Mouse (Mus musculus) liver, embryonic 15.5 days (tissue): ENCODE measurements around the gene Nr4a3. TPM values are rescaled to one million over a fixed set of nuclear protein-coding genes. Genes with fewer than 3 reads are reported as not detected.

Source experiments
- ATAC-seq: fragments of 200-750 bp; cut with Nextera tagmentation; 2 replicates; pipeline ENCODE4 v1.8.0; 2017; ENCODE audit warnings: moderate number of reproducible peaks, mild to moderate bottlenecking, moderate library complexity; ENCODE audit not compliant: insufficient read depth
- H3K27ac ChIP-seq: fragments of 300-500 bp; sonication (generic); replicated peaks from 2 replicates; pipeline ENCODE4 v1.5.1; 2015; ENCODE audit warnings: mild to moderate bottlenecking, inconsistent platforms
- H3K27me3 ChIP-seq: fragments of 300-500 bp; sonication (generic); 2 replicates; pipeline ENCODE4 v1.6.1; 2015; ENCODE audit warnings: mild to moderate bottlenecking, inconsistent platforms
- H3K36me3 ChIP-seq: fragments of 300-500 bp; sonication (generic); replicated peaks from 2 replicates; pipeline ENCODE4 v1.6.1; 2015; ENCODE audit warnings: moderate library complexity, mild to moderate bottlenecking, inconsistent platforms
- H3K4me1 ChIP-seq: fragments of 300-500 bp; sonication (generic); replicated peaks from 2 replicates; pipeline ENCODE4 v1.6.1; 2015; ENCODE audit warnings: inconsistent platforms
- H3K4me2 ChIP-seq: fragments of 300-500 bp; sonication (generic); 2 replicates; pipeline ENCODE4 v1.6.1; 2015; ENCODE audit warnings: moderate library complexity, mild to moderate bottlenecking, inconsistent platforms
- H3K4me3 ChIP-seq: fragments of 300-500 bp; sonication (generic); replicated peaks from 2 replicates; pipeline ENCODE4 v1.5.1; 2015; ENCODE audit warnings: mild to moderate bottlenecking, inconsistent platforms
- H3K9ac ChIP-seq: fragments of 300-500 bp; sonication (generic); 2 replicates; pipeline ENCODE4 v1.6.1; 2015; ENCODE audit warnings: moderate library complexity, mild to moderate bottlenecking, inconsistent platforms
- H3K9me3 ChIP-seq: fragments of 300-500 bp; sonication (generic); replicated peaks from 2 replicates; pipeline ENCODE4 v1.6.1; 2016; ENCODE audit warnings: inconsistent platforms
- WGBS: fragments of 180-500 bp; shearing (Covaris S2); methylation state at CpG from one replicate; pipeline ENCODE4 v1.1.7; 2015; ENCODE audit warnings: mixed read lengths; ENCODE audit not compliant: insufficient replicate concordance; 5-methylcytosine and 5-hydroxymethylcytosine counted together
- polyA plus RNA-seq: library from polyadenylated mRNA; unstranded; fragments of >200 nt; fragmentation: Nextera tagmentation; extraction: Ambion mirVana; gene quantifications from 2 replicates; pipeline ENCODE4 v1.2.1, GENCODE M21; 2015

The Nr4a3 gene
- polyA plus RNA-seq, 1 experiment from 2014 or later = not detected

DNA sequence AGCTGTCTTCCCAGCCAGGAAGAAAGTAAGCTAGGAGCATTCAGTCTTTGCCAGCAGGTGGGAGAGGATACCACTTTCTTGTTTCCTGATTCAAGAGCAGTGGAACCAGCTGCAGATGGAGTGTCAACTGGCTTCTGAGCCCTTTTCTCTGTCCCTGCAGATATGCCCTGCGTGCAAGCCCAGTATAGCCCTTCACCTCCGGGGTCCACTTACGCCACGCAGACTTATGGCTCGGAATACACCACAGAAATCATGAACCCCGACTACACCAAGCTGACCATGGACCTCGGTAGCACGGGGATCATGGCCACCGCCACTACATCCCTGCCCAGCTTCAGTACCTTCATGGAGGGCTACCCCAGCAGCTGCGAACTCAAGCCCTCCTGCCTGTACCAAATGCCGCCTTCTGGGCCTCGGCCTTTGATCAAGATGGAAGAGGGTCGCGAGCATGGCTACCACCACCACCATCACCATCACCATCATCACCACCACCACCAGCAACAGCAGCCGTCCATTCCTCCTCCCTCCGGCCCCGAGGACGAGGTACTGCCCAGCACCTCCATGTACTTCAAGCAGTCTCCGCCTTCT, 6.2 kb downstream of the Nr4a3 start:
- Histone ChIP-seq H3K4me2 (peak overlapping the region; percentile 48; the same call in 1 of the 2 replicates), H3K4me3 (no peak overlapping the region)
- 10% methylated on average over 19 of the region's 19 CpGs for WGBS

DNA sequence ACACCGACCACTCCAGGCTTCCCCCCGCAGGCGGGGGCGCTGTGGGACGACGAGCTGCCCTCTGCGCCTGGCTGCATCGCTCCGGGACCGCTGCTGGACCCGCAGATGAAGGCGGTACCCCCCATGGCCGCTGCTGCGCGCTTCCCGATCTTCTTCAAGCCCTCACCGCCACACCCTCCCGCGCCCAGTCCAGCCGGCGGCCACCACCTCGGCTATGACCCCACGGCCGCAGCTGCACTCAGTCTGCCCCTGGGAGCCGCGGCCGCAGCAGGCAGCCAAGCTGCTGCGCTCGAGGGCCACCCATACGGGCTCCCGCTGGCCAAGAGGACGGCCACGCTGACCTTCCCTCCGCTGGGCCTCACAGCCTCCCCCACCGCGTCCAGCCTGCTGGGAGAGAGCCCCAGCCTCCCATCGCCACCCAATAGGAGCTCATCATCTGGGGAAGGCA, 6.7 kb downstream of the Nr4a3 start:
- H3K9ac ChIP-seq = no peak overlapping the region
- H3K27ac ChIP-seq = no peak overlapping the region

More for the DNA sequence above, 6.2 kb downstream of the Nr4a3 start:
- Histone ChIP-seq H3K27me3 (peaks cover 89% of the 10 kb centered on the region), H3K9me3 (no peaks in the 10 kb centered on the region), H3K36me3 (no peaks in the 10 kb centered on the region), H3K27ac (no peak overlapping the region), H3K4me1 (peaks cover 24% of the 10 kb centered on the region), H3K9ac (no peak overlapping the region)
- no peak for ATAC-seq

DNA sequence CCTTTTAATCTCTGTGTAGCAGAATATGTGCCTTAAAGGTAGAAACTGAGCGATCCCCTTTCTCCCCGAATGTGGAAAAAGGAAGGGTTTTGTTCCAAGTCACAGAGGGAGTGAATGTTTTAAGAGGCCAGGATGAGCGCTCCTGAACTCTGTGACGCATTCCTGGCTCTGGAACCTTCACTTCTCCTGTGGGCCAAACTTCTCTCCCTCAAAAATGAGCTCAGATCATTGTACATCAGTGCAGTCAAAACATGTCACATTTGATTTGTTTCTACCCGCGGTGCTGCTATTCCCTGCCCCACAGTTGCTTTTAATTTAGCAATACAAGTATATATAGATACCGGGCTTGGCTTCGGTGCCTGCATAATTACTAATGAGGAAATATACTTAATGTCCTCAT, 16.8 kb downstream of the Nr4a3 start:
- H3K4me2 ChIP-seq = no peak overlapping the region
- H3K9me3 ChIP-seq = no peaks in the 10 kb centered on the region
- H3K9ac ChIP-seq = no peak overlapping the region
- WGBS = 74% methylated on average over 8 of the region's 8 CpGs
- no peaks in the 10 kb centered on the region for H3K4me1 ChIP-seq
- H3K27me3 ChIP-seq = peaks cover 4% of the 10 kb centered on the region
- H3K4me3 ChIP-seq = no peak overlapping the region
- no peak overlapping the region for H3K27ac ChIP-seq
- no peaks in the 10 kb centered on the region for H3K36me3 ChIP-seq
- ATAC-seq = no peak

More for the DNA sequence above, 6.7 kb downstream of the Nr4a3 start:
- peak overlapping the region; percentile 48 for H3K4me2 ChIP-seq
- H3K4me3 ChIP-seq = 0 out of 2 replicates have a peak overlapping the region, but pooled peaks have one; percentile 10
- H3K9me3 ChIP-seq = no peaks in the 10 kb centered on the region
- no peaks in the 10 kb centered on the region for H3K36me3 ChIP-seq
- no peak for ATAC-seq
- H3K4me1 ChIP-seq = peaks cover 19% of the 10 kb centered on the region
- peaks cover 89% of the 10 kb centered on the region for H3K27me3 ChIP-seq
- 1% methylated on average over 37 of the region's 37 CpGs for WGBS

DNA sequence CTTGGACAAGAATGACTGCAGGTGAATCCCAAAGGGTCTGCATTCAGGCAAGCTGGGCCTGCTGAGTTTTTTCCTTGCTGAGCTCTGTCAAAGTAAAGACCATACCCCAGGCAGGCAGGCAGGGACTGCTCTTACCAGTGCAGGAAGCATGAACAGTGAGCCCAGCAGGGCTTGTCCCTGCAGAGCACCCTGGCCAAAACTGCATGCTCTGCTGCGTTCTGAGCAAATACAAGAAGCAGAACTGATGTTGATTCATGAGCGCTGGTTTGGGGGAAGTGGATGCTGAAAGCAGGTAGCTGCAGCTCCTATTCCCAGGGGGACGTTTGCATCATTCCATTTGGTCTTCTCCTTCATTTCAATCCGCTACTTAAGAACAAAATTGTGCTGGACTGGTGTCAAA, 19.4 kb downstream of the Nr4a3 start:
- Histone ChIP-seq H3K4me2 (no peak overlapping the region), H3K36me3 (no peaks in the 10 kb centered on the region), H3K27ac (no peak overlapping the region), H3K4me3 (no peak overlapping the region), H3K27me3 (no peaks in the 10 kb centered on the region; the same call in 1 of the 2 replicates), H3K9ac (no peak overlapping the region), H3K9me3 (no peaks in the 10 kb centered on the region), H3K4me1 (no peaks in the 10 kb centered on the region)
- 45% methylated on average over 4 of the region's 4 CpGs for WGBS
- ATAC-seq = no peak

DNA sequence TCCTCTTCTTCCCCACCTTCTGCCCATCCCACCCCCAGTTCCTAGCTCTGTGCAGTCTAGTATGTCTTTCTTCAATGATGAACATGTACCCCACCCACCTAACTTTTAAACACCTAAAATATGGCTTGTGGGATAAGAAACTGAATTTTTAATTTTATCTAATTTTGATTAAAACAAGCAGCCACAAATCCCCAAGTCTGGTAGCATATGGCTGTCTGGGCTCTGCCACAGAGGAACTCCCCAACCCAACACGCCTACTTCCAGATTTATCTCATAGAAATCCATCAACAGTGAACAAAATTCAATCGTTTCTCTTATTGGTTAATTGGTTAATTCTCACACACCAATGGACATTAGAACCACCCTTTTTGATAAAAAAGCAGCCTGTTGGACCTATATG, 21.7 kb downstream of the Nr4a3 start:
- no peak for ATAC-seq
- no peak overlapping the region for H3K9ac ChIP-seq
- 44% methylated on average over 2 of the region's 2 CpGs for WGBS
- H3K4me2 ChIP-seq = no peak overlapping the region
- H3K36me3 ChIP-seq = no peaks in the 10 kb centered on the region
- H3K9me3 ChIP-seq = no peaks in the 10 kb centered on the region
- H3K27me3 ChIP-seq = no peaks in the 10 kb centered on the region; the same call in 1 of the 2 replicates
- H3K4me3 ChIP-seq = no peak overlapping the region
- H3K27ac ChIP-seq = no peak overlapping the region
- no peaks in the 10 kb centered on the region for H3K4me1 ChIP-seq

DNA sequence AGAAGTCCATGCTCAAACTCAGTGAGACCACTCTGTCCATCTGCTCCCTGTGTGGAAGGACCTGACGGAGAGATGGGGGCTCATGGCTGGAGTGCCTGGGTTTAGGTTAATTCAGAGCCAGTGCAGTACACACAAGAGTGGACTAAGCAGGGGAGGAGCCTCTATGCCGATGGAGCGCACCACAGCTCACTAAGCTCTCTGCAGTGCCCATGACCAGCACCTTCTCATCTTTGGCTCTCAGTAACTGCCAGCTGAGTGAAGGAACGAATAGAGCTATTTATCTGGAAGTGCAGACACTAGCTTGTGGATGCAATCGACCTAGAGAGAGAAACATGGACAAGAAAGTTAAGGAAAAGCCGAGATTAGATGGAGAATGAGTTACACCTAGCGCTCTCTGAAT, 24.2 kb downstream of the Nr4a3 start:
- Histone ChIP-seq H3K4me1 (no peaks in the 10 kb centered on the region), H3K27me3 (no peaks in the 10 kb centered on the region), H3K4me3 (no peak overlapping the region), H3K9ac (no peak overlapping the region), H3K4me2 (no peak overlapping the region), H3K9me3 (no peaks in the 10 kb centered on the region), H3K27ac (no peak overlapping the region), H3K36me3 (no peaks in the 10 kb centered on the region)
- no peak for ATAC-seq
- WGBS = 56% methylated on average over 7 of the region's 7 CpGs

DNA sequence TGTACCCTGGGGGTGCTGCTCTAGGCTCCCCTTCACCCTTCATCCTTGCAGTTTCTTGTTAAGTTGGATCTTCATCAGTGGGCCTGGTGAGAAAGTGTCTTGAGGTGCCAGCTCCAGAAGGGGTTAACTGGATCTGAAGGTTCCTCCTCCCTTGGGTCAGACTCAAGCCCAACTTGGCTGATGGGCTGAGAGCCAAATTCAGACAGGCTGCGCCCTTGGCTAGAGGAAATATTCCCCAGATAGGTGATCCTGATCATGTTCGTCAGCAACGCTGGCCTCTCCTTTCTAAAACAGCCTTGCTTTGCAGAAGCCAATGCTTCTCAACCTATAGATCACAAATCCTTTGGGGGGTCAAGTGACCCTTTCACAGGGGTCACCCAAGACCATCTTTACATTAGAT, 27.1 kb downstream of the Nr4a3 start:
- Histone ChIP-seq H3K27ac (no peak overlapping the region), H3K4me1 (no peaks in the 10 kb centered on the region; the same call in 1 of the 2 replicates), H3K4me2 (no peak overlapping the region), H3K9me3 (no peaks in the 10 kb centered on the region), H3K4me3 (no peak overlapping the region), H3K36me3 (no peaks in the 10 kb centered on the region), H3K27me3 (no peaks in the 10 kb centered on the region), H3K9ac (no peak overlapping the region)
- whole genome bisulfite sequencing = 62% methylated on average over 3 of the region's 3 CpGs
- ATAC-seq = no peak

DNA sequence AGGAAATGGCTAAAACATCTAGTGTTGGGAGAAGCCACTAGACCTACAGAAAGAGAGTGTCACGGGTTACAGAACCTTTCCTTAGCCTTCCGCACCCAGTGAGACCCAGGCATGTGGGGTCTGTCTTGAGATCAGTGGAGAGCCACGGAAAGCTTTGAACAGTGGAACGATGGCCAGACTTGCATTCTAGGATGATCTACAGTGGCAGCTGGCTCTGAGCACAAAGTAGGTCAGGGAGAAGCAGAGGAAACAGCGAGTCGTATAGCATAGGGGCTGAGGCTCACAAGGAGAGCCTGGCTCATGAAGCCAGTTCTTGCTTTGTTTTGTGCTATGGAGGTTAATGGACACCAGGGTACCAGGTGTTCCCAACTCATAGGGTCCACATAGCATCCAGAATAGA, 28.4 kb downstream of the Nr4a3 start:
- H3K27me3 ChIP-seq = peaks cover 6% of the 10 kb centered on the region; the same call in 1 of the 2 replicates
- H3K4me2 ChIP-seq = no peak overlapping the region
- no peaks in the 10 kb centered on the region for H3K9me3 ChIP-seq
- H3K4me1 ChIP-seq = no peaks in the 10 kb centered on the region; the same call in 1 of the 2 replicates
- H3K4me3 ChIP-seq = no peak overlapping the region
- no peak for ATAC-seq
- H3K36me3 ChIP-seq = no peaks in the 10 kb centered on the region
- no peak overlapping the region for H3K9ac ChIP-seq
- H3K27ac ChIP-seq = no peak overlapping the region
- 70% methylated on average over 6 of the region's 6 CpGs for WGBS

DNA sequence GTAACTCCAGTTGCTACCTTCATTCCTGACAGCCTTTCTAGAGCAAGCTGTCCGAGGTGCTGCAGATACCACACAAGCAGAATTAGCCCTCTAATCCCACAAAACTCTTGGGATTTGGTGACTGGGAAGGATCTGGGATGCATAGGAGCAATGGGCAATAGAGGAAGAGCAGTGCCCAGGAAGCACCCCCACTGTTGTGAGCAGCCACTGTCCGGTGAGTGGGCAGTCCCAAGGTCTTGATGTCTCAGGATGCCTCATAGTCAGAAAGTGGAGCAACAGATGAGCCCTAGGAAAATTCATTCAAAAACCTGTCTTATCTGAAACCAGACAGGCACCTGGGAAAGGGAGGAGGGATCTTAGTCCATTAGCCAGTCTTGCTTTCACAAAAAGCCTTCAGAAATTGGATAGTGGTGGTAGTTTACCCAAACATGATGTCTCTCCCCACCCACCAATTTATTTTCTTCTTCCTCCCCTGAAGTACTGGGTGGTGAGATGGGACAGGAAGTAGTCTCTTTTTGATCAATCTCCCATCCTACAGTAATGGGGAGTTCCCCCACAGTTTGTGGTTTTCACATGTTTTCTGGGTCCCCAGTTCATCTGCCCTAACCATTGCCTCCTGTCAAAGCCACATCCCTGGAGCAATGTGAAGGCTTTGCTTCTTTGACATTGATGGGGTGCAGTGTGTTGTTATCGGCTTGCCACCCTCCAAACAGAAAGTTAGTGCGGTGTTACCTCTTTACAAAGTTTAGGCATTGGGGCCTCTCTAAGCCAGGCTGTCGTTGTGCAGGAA, 29.7 kb downstream of the Nr4a3 start:
- H3K27me3 ChIP-seq = peaks cover 19% of the 10 kb centered on the region
- H3K4me3 ChIP-seq = no peak overlapping the region
- H3K27ac ChIP-seq = no peak overlapping the region
- H3K36me3 ChIP-seq = no peaks in the 10 kb centered on the region
- WGBS = 60% methylated on average over 5 of the region's 5 CpGs
- H3K9ac ChIP-seq = no peak overlapping the region
- no peak for ATAC-seq
- H3K9me3 ChIP-seq = no peaks in the 10 kb centered on the region
- H3K4me1 ChIP-seq = no peaks in the 10 kb centered on the region; the same call in 1 of the 2 replicates
- no peak overlapping the region for H3K4me2 ChIP-seq

DNA sequence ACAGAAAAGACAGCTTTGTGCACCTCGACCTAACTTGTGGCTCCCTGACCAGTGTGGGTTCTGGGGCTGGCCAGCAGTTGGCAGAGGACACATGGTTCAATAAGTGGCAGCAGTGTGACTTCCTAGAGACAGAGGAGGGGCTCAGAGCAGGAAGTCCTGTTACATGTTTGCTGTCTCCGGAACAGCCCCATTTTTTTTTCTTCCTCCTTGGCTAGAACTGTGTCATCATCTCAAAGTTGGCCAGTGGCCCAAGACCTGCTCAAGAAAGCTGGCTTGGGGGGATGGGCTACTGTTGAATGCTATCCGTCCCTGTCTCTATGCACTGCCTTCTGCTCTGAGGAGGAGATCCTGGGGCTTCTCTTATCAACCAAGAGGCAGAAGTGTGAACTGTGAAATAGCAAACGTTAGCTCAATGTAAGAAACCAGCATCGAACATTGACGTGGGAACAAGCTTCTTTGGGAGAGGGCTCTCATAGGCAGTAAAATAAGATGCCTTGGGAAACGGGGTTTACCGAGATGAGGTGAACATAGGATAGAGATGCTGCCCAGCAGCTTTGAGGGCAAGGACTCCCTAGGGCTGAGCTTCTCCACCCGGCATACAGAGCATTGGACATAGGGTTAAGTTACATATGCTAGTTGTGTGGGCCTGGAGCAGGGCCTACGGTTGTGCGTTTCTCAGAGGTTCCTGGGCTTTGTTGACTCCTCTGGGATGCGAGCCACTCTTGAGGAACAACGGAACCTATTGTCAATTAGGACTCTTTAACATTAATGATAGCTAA, 31.9 kb downstream of the Nr4a3 start:
- no peaks in the 10 kb centered on the region for H3K36me3 ChIP-seq
- WGBS = 55% methylated on average over 13 of the region's 13 CpGs
- no peak overlapping the region for H3K4me3 ChIP-seq
- H3K27ac ChIP-seq = no peak overlapping the region
- H3K27me3 ChIP-seq = peaks cover 31% of the 10 kb centered on the region
- no peaks in the 10 kb centered on the region for H3K9me3 ChIP-seq
- no peak overlapping the region for H3K9ac ChIP-seq
- H3K4me1 ChIP-seq = no peaks in the 10 kb centered on the region; the same call in 1 of the 2 replicates
- H3K4me2 ChIP-seq = no peak overlapping the region
- ATAC-seq = no peak

DNA sequence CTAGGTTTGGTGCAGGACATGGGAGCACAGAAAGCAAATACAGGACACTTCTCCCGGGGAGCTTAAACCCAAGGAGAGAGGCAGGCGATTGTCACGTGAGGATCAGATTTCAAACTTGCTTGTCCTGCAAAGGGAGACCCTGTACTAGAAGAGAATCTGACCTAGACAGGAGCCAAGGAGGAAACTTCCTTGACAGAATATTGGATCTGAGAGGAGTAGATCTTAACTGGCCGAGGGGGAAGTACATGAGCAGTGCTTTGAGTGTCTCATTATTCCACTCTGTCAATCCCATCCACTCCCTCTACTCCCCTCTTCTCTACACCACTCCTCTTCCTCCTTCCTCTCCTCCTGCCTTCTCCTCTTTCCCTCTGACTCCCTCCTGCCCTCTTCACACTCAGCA, 33.3 kb downstream of the Nr4a3 start:
- no peaks in the 10 kb centered on the region; the same call in 1 of the 2 replicates for H3K4me1 ChIP-seq
- no peak overlapping the region for H3K4me3 ChIP-seq
- H3K4me2 ChIP-seq = no peak overlapping the region
- H3K9me3 ChIP-seq = no peaks in the 10 kb centered on the region
- 18% methylated on average over 4 of the region's 4 CpGs for WGBS
- no peak for ATAC-seq
- H3K9ac ChIP-seq = no peak overlapping the region
- H3K27me3 ChIP-seq = peaks cover 36% of the 10 kb centered on the region
- no peaks in the 10 kb centered on the region for H3K36me3 ChIP-seq
- no peak overlapping the region for H3K27ac ChIP-seq
